Mouse (Mus musculus) kidney, adult 2 months (tissue): Measurements from ENCODE around the gene Efcab2.

Experiments used
- CTCF ChIP-seq: fragments of 200-500 bp; conservative IDR thresholded peaks from 2 replicates; pipeline ENCODE4 v1.5.1; 2011; ENCODE audit warnings: low read depth, mild to moderate bottlenecking, control low read depth, low read length, moderate library complexity, mixed read lengths; ENCODE audit not compliant: insufficient read depth, insufficient read length
- POLR2A ChIP-seq: fragments of 200-500 bp; IDR thresholded peaks from one replicate; pipeline ENCODE4 v1.6.1; 2011; ENCODE audit warnings: low read depth, low read length, control low read depth

DNA sequence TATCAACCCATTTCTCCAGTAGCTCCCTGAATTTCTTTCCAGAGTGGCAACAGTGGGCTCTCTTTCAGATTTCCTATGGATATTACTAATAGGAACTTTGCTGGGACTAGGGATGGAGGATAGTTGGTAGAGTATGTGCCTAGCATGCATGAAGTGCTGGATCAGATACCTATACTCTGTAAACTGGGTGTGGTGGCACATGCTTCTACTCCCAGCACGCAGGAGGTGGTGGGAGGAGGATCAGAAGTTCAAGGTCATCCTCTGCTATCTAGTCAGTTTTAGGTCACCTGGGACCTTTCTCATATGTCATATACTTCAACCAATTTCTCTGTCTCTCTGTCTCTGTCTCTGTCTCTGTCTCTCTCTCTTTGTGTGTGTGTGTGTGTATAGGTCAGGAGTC, 27.7 kb downstream of the Efcab2 start:
- TF ChIP-seq CTCF (no peak), POLR2A (no peak)
